ENCODE assay signal across 14 mouse cellular contexts in the genomic region with DNA sequence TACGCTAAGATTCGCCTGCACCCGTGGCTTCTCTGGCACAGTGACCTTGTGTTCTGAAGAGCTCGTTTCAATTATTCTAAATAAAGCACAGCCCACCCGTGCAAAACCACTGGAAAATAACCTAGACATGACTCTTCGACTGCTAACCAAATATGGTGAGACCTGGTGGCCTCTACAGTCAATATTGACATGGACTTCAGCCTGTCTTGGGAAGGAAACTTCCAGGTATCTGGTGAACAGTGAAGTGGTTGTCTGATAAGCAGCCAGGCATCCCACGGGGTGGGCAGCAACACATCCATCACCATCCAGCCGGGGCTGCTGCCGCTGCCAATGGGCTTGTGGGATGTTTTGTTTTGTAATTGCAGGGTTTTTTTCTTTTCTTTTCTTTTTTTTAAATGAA.
"Had no signal": no experiment of that assay in that cellular context is flagged by ENCODE, and none has a peak within 500 bp of the region (broad histone marks: within the 10 kb centered on the region; RNA-seq: fewer than 3 reads in every experiment).

No protein-coding gene starts in this region.

- H3K4me3 ChIP-seq: layer of hippocampus, adult 2 months; limb, embryonic 12.5 days; liver, embryonic 15.5 days; midbrain, embryonic 10.5 days; midbrain, embryonic 15.5 days; neural tube, embryonic 13.5 days had no signal

- H3K36me3 ChIP-seq: limb, embryonic 12.5 days; liver, embryonic 15.5 days; midbrain, embryonic 10.5 days; midbrain, embryonic 15.5 days; neural tube, embryonic 13.5 days had no signal

- H3K9me3 ChIP-seq: limb, embryonic 12.5 days; liver, embryonic 15.5 days; midbrain, embryonic 10.5 days; midbrain, embryonic 15.5 days; neural tube, embryonic 13.5 days had no signal

- ATAC-seq: midbrain, embryonic 15.5 days had no signal

- H3K9ac ChIP-seq: limb, embryonic 12.5 days; liver, embryonic 15.5 days; lung, embryonic 14.5 days; midbrain, embryonic 15.5 days; neural tube, embryonic 13.5 days had no signal

- H3K4me2 ChIP-seq: limb, embryonic 12.5 days; liver, embryonic 15.5 days; lung, embryonic 14.5 days; midbrain, embryonic 15.5 days; neural tube, embryonic 13.5 days had no signal

- DNase-seq: kidney, postnatal 10 days; kidney, postnatal 4 days; liver; lung, embryonic 14.5 days; lung, postnatal 10 days; lung, postnatal 4 days; right cerebral cortex, postnatal 14 days; thymus, postnatal 4 days had no signal

- H3K27me3 ChIP-seq: limb, embryonic 12.5 days; liver, embryonic 15.5 days; midbrain, embryonic 15.5 days; neural tube, embryonic 13.5 days had no signal

- H3K4me1 ChIP-seq: liver, embryonic 15.5 days; midbrain, embryonic 10.5 days; midbrain, embryonic 15.5 days; neural tube, embryonic 13.5 days had no signal

- H3K27ac ChIP-seq: layer of hippocampus, adult 2 months; limb, embryonic 12.5 days; liver, embryonic 15.5 days; midbrain, embryonic 10.5 days; midbrain, embryonic 15.5 days; neural tube, embryonic 13.5 days had no signal
